Mouse (Mus musculus): ENCODE data around the gene Cdk15. TPM values are rescaled to one million over a fixed set of nuclear protein-coding genes. Genes with fewer than 3 reads are reported as not detected.

The Cdk15 gene
- total RNA-seq, 4 experiments from 2014 or later = not detected

DNA sequence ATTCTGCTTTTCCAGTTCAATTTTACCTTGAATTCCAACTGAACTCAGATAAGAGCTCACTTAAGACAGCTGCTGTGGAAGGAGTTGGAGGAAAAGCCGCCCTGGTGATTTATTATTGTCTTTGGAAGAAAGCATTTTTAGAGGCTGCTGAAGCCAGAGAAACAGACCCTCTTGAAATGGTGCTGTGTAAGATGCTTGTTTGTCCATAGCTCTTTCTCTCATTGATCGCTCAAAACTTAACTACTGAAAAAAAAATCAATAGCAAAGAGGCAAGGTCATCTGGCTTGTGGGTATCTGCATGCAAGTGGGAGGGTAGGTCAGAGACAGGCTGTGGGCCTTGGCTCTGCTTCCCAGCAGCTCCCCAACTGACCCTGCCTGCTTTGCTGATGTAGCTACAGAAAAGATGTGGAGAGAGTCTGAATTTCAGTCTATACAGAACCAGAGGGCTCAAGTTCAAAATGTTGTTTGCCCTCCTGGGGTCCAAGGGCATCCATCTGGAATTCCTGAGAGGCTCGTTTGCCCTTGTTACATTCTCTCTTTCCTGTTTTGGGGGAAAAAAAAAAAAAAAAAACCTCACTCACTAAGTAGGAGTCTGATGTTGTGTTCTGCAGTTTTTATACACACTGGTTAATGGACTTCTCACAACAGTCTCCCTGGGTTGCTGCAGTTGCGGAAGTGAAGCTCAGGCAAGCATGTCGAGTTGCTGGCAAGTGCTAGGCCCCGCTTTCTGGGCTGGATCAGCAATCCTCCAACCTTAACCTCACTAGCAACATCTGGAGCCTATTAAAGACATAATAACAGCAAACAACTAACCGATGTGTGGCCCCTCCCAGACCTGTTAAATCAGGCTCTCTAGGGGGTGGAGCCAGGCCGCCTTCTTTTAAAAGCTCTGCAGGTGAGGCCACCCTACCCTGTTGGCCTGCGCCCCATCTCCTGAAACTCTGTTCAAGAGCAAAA lies 65.5 kb downstream of the Cdk15 start:
- no peak for DNase-seq (ENCODE audit: low spot score)

DNA sequence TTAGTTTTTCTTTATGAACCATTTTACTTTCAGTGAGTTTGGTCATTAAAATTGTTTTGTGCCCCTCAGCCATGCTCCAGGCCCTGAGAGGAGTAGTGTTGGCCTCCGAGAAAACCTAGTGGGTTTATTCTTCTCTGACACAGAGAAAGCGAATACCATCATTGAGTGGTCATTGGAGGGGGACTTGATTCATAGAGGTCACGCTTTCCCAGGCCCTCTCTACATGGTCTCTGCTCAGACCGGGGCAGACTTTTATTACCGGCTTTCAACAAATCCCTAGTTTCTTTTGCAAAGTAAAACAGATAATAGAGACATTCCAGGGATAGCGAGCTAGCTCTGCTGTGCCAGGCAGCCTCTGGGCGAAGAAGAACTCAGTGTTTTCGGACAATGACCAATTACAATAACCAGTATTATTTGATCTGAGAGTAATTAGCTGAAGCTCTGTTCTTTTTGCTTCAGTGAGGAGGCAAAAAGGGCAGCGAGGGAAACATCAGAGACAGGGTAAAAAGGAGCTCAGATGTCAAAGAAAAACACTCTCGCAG lies 70.2 kb downstream of the Cdk15 start:
- no peak for DNase-seq (ENCODE audit: low spot score)

DNA sequence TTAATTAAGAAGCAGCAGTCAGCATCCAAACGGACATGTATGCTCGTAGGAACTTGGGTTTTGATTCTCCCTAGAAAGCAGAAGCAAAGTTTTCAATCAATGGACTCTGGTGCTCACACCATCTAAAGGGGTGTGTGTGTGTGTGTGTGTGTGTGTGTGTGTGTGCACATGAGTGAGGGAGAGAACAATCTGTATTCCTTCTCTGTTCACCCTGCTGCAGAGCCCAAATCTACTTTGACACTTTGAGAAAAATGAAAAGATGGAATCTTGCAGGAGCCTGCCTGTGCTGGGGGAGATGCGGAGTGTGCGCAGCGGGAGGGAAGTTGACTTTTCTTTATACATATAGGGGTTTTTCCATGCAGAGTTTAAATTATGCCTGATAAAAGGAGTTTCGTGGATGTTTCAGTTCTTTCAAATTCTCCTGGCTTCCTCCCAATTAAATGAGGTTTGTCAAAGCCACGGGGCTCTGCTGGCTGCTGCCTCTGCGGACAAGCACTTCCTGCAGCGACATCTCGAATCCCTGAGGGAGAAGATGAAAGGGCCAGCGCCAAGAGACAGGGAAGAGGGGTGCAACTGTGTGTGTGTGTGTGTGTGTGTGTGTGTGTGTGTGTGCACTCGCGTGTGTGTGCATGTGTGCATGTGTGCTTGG lies 76.2 kb downstream of the Cdk15 start:
- DNase-seq (ENCODE audit: low spot score) = no peak

DNA sequence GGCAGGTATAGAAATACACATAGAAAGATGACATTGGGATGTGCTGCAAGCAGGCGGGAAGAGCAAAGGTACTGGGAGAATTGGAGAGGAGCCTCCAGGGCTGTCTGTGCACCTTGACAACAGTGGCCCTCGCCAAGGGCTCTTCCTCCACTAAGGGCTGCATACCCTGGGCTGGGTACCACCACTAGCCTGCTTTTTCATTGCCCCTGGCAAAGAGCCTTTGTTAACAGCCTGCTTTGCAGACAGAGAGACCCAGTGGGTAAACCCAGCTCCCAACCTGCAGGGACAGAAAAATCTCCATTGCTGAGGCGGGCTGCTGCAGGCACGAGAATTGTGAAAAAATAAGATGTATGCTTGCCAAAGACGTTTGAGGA lies 76.7 kb downstream of the Cdk15 start:
- DNase-seq (ENCODE audit: low spot score) = no peak

DNA sequence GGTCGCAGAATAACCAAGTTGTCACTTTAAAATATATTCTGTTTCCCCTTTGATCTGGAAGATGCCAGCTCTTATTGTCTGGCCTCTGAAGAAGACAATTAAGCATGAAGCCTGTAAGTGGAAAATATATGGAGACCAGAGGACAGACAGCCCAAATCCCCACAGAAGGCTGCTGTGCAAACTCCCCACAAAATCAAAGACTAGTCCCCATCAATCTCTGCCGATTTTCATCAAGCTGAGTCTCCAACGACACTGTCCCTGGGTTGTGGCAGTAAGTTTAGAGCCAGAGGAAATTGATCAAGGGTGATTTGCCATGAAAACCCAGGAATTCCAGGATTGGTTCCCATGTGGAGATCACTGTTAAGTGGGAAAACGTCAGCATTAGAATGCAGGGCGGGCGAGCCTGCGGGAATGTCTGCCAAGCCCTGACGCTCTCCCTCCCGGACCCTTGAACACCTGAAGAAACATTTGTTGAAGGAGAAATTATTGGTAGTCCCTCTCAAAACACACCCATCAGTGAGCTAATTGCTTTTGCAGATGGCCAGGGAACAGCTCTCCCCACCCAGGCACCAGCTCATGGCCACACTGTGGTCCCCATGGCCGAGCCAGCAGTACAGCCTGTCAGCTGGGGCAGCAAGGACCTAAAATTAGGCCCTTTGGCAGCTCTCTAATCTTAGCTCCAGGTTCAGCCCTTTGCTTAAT lies 77.3 kb downstream of the Cdk15 start:
- DNase-seq (ENCODE audit: low spot score) = no peak

DNA sequence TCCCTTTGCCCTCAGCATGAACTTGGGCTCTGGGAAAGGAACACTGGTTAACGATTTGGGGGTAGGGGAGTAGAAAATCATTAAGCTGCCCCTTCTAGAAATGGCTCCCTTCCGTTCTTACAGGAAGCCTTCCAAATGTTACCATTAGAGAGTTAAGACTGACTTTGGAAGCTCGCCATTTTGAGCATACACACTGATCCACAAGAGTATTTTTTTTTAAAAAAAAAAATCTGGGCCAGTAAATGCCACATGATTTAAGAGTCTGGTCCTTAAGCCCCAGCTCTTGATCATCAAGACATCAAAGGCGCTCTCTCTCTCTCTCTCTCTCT lies 77.8 kb downstream of the Cdk15 start:
- peak; percentile 22 for DNase-seq (ENCODE audit: low spot score)

DNA sequence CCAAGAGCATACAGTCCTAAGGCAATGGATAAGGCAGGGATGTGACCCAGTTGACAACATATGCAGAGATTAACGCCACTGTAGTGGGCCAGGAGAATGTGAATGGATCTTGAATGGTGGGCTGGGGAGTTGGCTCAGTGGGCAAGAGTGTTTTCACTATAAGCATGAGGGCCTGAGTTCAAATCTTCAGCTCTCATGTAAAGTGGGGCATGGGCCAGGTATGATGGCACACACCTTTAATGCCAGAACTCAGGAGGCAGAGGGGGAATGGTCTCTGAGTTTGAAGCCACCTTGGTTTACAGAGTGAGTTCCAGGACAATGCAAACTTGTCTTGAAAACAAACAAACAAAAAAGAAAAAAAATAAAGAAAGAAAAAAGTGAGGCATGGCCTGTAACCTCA lies 79.5 kb downstream of the Cdk15 start:
- no peak for DNase-seq (ENCODE audit: low spot score)

DNA sequence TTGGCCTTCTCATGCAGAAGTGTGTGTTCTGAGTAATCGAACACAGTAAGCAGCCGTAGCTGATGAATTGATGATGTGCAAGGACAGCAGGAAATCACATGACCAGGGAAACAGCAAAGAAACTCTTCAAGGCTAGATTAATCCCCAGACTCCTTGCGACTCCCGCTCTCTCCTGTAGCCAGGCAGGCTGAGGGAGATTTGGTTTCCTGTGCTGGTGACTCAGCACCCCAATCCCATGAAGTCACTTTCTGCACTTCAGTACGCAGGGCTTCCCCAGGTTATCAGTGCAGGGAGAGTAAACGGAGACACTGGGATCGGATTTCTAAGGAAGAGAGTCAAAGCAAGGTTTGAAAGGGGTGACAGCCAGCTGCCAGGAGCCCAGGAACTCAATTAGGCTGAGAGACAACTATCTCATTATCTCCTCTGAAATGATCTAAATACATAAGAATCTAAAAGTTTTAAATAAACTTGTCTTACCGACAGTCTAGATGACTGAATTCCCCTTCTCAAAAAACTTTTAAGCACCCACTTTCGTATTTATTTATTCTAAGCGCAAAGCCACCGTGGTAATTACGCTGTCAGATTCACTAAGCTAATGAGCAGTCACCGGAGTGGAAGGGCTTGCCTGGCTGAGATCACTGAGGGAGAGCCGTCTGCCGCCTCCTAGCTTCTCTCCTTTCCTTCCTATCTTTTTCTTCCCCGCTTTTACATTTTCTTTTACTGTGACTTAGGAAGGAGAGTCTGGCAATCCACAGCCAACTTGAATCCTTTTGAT lies 84.3 kb downstream of the Cdk15 start:
- DNase-seq (ENCODE audit: low spot score) = no peak

DNA sequence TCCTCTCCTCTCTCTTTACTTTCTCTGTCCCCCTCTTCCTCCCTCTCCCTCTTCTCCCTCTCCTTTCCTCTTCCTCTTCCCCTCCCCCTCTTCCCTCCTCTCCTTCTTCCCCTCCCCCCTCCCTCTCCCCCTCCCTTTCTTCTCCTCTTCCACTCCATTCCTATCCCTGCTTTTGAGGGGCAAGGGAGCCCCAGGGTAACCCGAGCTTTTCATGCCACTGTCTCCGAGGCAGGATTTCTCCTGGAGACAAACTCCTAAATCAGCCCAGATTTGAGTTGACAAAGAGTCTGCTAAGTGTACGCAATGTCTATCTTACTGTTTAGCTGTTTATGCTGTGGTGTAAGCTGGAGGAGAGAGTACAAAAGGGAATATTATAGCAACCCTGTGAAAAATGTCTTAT lies 85.0 kb downstream of the Cdk15 start:
- no peak for DNase-seq (ENCODE audit: low spot score)

DNA sequence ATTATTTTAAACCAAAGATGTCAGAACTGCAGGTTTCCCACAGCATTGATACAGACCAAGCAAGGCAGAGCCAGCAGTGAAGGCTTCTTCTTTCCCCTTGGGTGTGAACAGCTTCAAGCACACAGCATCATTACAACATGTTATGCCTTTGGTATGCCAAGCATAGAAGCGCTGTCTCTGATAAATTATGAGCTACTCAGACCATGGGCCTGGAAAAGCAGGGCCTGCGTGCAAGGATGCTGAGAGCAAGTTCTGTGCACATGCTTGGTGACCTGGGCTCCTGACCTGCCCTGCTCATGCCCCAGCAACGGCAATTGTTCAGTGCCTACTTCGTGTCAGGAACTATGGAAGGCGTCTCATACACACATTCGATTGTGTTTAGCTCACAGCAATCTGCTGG lies 85.4 kb downstream of the Cdk15 start:
- no peak for DNase-seq (ENCODE audit: low spot score)

DNA sequence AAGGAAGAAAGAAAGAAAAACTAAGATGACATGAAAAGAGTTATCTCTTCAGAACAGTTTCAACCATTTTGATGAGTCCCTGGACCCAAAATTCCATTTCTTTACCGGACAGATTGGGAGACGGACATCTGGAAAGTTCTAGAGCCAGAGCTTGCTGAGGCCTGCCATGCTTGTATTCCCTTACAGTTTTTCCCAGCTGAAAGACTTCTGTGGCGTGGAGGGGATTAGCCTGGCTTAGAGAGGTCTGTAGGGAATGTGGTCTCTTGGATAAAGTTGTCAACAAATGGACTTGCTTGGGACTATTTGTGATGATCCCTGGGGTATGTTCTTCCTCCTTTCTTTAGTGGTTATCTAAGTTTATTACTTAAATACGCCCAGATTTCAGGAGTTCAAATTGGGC lies 96.0 kb downstream of the Cdk15 start:
- DNase-seq (ENCODE audit: low spot score) = no peak

DNA sequence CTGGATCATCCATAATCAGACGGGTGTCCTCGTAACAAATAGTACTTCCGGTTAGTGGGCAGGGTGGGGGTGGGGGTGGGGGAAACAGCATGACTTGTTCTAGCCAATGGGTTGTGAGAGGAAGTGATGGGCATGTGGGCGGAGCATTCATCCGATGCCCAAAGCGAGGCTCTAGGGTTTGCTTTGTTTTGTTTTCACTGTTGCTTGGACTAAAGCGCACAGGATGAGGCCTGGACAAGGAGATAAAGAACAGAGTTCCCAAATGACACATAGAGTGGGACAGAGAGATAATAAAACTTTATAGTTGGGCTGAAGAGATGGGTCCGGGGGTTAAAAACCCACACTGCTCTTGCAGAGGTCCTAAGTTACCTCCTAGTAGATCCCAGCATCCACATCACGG lies 98.7 kb downstream of the Cdk15 start:
- DNase-seq (ENCODE audit: low spot score) = no peak

DNA sequence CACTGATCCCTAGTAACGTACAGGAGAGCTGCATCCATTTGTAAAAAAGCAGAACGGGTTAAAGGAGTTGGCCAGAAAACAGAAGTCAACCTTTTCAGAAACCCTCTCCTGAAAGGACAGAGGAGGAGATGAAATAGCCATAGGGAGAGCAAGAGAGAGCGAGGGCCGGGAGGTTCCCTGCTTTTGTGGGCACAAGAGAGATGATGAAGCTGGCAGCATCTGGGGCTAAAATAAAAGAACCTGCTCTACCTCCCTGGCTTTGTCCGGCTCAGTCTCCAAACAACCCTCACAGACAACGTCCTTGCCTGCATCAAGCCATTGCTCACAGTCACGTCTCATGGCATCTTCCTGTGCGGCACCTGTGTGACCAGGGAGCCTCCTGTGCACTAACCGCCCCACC lies 102.4 kb downstream of the Cdk15 start:
- DNase-seq (ENCODE audit: low spot score) = no peak

DNA sequence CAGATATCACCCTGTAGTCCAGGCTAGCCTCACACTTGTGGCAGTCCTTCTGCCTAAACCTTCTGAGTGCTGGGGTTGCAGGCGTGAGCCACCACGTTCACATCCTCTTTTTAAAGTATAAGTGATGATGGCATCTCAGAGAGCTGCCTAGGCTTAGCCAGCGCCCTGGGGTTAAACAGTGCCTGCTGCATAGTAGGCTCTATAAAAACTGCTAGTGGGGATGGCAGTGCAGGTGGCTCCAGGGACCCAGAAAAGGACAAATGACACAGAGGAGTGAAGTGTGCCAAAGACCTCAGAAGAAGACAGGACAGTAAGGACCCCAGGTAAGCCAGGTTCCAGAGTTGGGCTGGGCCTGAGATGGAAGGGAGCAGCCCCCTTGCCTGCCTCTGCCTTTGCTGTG lies 104.1 kb downstream of the Cdk15 start:
- no peak for DNase-seq (ENCODE audit: low spot score)

DNA sequence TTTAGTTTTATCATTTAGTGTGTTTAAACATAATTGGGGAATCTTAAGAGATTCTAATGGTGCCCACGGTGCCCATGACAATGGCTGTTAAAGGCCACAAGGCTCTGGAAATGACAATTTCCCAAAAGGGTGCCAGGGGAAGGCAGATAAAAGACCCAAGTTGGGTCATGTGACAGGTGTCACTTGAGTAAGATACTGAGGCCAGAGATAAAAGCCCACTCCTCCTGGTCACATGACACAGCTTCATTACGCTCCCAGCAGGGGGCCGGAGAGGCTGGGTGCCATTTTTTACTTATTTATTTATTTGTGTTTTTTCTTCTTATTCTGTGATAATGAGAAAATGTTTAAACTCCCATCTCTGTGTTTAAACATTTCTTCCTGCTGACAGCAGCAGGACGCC lies 104.8 kb downstream of the Cdk15 start:
- no peak for DNase-seq (ENCODE audit: low spot score)

DNA sequence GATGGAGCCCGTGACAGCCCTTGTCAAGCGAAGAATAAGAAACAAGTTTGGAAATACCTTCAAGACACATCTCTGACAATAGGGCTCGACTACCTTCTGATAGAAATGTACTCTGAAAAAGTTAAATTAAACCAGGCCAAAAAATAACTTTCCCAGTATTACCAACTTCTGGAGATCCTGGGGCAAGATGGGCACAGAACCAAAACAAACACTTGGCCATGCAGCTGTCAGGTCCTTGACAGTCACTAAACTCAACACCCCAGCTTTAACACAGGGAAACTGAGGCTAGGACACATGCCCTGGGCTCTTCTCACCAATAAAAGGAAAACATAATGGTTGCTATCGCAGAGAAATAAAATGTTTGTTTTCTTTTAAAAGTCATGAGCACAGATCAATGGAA lies 105.3 kb downstream of the Cdk15 start:
- DNase-seq (ENCODE audit: low spot score) = no peak

DNA sequence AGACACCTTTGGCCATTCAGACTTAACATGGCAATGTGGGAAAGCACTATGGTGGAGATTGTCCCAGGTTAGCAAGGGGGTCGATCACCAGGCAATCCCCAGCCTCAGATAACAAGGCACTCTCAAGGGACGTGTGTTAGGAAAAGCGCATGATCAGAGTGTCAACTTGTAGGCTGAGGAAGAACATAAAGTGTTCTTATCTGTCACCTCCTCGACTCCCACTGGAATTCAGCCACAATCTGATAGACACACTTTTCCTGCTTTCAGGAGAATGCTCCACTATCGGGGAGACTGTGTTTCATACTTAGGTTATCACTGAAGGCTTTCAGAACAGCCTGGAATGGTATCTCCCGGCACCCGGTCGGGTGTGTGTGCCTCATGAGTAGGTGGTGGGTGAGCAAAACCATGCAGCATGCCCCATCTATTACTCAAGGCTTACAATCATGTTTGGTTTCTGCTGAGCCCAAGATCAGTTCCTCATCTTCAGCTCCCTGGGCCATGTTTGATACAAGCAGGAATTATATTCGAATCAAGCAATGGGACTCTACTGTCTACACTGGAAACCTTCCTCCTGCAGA lies 107.8 kb downstream of the Cdk15 start:
- DNase-seq (ENCODE audit: low spot score) = no peak

DNA sequence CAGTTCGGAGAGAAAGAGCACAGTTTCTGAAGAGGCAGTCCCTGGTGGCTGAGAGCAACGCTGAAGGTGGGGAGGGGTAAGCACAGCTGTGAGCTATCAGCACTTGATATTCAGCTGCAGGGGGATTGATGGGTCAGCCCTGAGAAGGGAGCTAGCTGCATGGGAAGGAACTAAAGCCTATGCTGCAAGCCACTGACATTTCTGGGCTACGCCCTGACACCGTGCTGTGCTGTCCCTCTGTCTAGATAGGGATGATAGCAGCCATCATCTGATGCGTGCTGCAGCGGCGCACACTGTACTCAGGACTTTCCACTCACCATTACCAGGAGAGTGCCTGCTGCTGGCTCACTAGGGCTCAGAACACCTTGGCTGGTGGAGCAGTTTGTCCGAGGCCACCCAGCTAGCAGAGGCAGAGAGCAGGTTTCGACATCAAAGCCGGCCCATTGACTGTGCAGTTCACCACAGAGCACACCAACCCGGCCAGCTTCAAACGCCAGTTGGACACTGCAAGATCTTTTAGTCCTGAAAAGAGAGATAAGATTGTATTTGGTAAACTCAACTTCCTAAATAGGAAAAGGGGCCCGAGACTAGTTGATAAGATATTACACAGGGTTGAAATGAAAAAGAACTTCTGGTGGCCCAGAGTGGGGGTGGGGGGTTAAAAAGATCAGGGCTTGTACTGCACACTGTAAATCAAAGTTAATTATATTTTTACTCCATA lies 111.4 kb downstream of the Cdk15 start:
- no peak for DNase-seq (ENCODE audit: low spot score)

DNA sequence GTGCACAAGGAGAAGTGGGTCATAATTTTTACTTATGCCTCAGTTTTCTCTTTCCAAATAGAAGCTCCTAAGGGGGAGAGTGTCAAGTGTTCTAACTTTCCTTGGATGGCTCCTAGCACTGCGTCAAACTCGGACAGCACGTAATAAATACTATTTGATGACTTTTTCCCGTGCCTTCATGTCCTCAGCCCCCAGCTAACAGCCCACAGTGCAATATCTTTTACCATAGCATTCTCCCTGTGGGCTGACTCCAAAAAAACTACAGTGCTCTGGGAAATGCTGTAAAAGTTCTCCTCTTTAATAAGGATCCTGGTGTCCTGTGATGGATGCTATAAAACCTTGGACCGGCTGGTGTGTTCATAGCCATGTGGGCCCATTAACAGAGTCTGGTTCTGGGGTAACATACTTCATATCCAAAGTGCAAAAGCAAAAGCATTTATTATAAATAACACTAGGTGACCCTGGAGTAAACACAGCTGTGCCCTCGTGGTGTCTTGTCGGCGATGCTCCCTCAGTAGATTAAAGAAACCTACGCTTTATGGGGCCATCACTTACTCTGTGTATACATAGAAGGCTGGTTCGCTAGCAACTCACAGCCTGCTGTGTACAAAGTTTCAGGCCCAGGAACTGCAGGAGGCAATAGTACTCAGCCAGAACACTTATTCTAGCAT lies 112.1 kb downstream of the Cdk15 start:
- DNase-seq (ENCODE audit: low spot score) = no peak

DNA sequence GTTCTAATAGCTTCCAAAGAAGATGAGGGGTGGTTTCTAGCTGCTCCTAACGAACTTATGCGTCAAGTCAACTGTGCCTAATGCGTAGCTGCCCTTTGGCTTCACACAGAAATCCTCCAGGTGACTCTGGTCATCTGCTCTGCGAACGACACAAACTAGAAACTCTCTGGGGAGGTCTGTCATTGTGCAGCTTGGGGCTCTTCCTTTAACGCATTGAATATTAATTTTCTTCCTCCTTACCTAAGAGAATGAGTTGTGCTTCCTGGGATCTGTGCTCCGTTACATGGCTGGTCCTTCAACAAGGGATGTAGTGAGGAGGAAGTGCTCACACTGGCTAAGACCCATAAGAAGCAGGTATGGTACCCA lies 112.6 kb downstream of the Cdk15 start:
- DNase-seq (ENCODE audit: low spot score) = no peak

Data from heart, adult 8-10 months (tissue).